Mouse (Mus musculus): ENCODE measurements around the gene Pex6.

Gene Pex6

DNA sequence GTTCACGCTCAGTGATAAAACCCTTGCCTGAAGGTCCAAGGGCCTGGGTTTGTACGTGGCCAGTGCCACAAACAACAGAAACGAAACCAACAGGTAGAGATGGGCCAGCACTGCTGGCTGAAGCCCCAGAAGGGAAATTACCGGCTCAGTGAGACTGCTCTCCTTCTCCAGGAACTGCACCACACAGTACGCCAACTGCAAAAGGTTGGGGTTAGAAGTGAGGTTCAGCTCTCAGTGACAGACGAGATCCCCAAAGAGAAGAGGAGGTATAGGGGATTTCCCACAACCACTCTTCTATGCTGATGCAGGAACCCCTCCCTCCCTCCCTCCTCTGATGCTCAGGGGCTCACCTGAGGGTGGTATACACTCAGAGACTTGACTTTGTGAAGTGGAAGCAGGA is 25.4 kb upstream of the Pex6 start:
- no peak for TF ChIP-seq GATA4 (IDR thresholded peaks at IDR 0.05; ENCODE audit: insufficient replicate concordance, low read length)

DNA sequence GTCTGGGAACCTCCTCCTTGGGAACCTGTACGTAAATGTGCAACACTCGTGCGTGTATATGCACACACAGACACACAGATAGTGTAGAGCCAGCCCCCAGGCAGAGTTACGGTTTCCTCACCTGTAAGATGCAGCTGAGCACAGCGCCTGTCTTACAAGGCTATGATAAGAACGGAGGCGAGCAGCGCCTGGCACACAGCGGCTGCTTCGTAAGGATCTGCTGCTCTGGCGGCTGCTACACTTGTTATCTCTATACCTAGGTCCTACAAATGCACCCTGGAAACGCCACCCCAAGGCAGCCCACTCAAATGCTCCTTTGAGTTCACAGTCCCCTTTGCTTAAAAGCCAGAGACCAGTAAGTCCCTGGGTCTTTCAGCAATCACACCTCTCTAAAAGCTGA is 20.6 kb upstream of the Pex6 start:
- TF ChIP-seq GATA4 (IDR thresholded peaks at IDR 0.05; ENCODE audit: insufficient replicate concordance, low read length): no peak

DNA sequence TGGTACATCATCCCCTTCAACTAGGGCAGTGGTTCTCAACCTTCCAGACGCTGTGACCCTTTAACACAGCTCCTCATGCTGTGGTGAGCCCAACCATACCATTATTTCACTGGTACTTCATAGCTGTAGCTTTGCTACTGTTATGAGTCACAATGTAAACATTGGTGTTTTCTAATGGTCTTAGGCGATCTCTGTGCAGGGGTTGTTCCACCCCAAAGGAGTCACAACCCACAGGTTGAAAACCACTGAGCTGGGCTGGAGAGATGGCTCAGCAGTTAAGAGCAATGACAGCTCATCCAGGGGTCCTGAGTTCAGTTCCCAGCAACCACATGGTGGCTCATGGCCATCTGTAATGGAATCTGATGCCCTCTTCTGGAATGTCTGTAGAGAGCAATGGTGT is 19.9 kb upstream of the Pex6 start:
- TF ChIP-seq GATA4 (IDR thresholded peaks at IDR 0.05; ENCODE audit: insufficient replicate concordance, low read length): no peak

DNA sequence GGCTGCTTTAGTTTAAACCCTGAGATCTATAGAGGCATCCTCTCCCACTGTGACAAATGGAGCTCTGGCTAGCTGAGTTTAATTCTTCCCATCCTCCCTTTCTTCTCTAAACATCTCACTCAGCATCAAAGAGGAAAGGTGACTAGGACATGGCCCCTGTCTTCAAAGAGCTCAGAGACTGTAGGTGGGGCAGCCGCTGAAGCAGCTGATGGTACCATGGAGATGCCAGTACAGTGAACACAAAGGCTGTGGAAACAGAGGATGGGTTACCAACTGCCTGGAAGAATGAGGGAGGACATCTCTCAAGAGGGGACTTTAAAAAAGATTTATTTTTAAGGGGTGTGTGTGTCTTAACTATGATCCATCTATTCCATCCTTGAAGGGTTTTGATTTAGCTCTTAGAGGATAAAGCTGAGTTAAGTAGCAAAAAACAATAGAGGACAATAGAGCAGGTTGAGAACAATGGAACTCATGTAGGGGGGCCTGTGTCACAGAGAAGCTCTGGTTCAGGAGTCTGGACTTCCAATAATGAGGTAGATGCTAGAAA is 16.7 kb upstream of the Pex6 start:
- TF ChIP-seq GATA4 (IDR thresholded peaks at IDR 0.05; ENCODE audit: insufficient replicate concordance, low read length): no peak

DNA sequence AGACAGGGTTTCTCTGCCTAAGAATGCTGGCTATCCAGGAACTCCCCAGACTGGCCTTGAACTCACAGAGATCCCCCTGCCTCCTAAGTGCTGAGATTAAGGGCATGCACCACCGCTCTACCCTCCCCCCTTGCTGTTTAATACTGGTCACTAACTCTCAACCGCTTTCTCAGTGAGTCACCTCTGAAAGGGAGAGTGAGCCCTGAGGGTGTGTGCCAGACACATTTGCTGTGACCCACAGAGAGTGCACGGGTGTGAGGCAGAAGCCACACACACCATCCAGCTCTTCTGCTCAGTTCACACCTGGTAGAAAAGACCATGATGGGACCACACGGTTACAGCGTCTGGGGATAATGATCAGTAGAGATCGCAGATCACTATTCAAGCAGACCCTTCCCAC is 12.7 kb upstream of the Pex6 start:
- TF ChIP-seq GATA4 (IDR thresholded peaks at IDR 0.05; ENCODE audit: insufficient replicate concordance, low read length): no peak

DNA sequence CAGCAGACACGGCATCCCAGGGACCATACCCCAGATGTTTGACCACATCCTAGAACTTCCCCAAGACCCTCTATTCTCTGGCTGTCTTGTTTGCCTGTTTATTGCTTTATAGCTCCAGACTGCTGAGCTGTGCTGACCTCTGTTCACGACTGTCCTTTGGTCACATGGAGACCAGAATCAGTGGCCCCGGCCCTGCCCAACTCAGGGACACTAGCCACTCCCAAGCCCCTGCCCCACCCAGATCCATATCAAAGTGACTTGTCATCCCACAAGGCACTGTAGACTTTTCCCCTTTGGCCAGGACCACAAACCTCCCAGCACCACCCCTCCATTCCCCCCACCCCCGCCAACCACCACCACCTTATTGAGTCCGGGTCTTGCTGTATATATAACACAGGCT is 12.0 kb upstream of the Pex6 start:
- no peak for TF ChIP-seq GATA4 (IDR thresholded peaks at IDR 0.05; ENCODE audit: insufficient replicate concordance, low read length)

DNA sequence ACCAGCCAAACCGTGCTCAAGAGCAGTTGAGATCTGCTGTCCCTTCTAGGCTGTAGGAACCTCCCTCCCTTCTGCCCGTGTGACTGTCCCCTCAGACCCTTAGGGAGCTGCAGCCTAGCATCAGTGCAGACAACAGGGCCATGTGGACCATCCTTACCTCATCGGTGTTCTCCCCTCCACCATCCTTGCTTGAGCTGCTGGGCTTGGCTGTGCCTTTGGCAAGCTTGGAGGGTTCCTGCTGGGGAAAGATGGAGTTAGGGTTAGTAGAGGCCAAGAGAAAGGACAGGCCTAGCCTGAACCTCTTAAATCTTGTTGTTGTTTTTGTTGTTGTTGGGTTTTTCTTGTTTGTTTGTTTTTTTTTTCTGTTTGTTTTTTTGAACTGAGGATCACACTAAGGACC is 11.4 kb upstream of the Pex6 start:
- no peak for TF ChIP-seq GATA4 (IDR thresholded peaks at IDR 0.05; ENCODE audit: insufficient replicate concordance, low read length)

DNA sequence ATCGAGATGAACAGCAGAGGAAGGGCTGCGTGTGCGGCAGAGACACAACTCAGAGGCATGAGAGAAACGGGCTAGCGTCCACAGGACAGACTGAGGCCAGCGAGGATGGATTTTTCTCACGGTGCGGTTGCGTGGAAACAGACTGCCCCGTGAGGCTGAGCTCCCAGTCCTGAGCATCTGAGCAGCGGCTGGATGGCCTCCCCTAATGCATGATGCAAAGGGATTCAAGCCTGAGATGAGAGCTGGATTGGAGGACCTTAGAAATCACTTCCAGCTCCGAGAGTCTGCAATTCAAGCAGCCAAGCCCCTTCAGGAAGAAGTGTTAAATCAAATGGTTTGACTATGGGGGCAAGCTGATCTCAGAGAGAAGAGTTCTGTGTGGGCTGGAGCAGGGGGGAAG is 9.8 kb upstream of the Pex6 start:
- TF ChIP-seq GATA4 (IDR thresholded peaks at IDR 0.05; ENCODE audit: insufficient replicate concordance, low read length): no peak

DNA sequence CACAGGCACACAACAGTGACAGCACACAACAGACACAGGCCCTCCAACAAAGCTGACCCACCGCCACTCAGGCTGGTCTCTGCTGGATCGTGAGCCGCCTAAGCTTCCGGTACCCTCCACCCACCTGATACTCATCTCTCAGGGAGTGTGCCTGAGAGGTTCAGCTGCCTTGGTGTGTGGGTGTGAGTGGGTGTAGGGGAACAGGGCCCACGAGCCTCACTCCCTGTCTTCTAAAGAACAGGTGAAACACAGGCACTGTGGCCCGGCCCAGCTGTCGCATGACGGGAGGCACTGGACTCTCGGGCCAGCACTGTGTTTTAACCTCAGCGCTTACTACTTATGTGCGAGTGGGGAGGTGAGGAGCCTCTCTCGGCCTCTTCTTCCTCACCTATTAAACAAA is 9.2 kb upstream of the Pex6 start:
- no peak for TF ChIP-seq GATA4 (IDR thresholded peaks at IDR 0.05; ENCODE audit: insufficient replicate concordance, low read length)

DNA sequence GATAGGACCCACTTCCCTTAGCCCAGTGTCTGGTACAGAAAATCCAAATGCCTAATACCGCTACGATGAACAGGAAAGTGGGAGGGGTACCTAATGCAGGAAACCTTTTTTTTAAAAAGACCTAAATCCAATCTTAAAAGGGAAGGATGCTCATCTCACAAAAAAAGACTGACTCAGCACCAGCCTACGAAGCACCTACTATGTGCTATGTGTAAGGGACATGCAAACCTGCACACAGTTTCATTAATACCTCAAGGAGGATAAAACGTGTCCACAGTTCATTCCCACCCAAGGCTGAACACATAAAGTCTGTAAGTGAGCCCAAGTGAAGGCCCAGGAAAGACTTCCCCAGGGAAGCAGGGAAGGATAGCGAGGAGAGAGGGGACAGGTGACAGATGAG is 8.8 kb upstream of the Pex6 start:
- no peak for TF ChIP-seq GATA4 (IDR thresholded peaks at IDR 0.05; ENCODE audit: insufficient replicate concordance, low read length)

DNA sequence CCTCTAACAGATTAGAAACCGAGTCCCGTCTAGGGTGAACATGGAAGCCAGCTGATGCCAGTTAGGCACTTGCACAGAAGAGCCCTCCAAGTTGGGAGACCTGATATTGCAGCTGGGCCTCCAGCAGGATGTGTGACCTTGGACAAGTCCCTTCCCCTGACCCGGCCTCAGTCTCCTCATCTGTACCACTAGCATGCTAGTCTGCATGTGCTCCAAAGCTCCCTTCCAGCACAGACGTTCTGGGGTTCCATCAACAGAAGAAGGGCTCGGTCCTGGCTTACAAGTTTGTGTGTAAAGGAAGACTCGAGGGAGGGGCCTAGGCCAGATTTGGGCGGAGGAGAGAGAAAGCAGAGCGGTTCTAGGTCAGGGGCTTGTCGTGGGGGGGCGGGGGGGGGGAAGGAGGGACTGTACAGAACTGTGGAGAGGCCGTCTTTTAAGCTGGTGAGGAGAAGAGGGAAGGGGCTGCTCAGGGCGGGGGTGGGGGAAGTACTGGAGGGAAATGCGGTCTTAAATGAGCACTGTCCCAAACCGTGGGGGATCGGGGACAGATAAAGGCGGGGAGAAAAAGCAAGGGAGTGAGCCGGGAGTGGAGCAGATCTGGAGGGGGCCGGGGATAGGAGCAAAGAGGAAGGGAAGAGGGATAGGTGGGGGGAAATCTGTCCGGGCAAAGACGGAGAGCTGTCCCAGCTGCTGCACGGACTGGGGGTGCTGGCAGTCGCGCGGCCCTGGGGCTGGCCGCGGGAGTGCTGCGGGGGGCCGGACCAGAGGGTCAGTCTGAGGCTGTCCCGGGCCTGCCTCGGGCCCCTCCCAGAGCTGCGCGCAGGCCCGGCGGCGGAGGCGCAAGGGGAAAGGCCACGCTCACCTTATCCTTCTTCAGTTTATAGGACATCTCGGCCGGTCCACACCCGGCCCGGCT is 7.0 kb upstream of the Pex6 start:
- no peak for TF ChIP-seq GATA4 (IDR thresholded peaks at IDR 0.05; ENCODE audit: insufficient replicate concordance, low read length)

DNA sequence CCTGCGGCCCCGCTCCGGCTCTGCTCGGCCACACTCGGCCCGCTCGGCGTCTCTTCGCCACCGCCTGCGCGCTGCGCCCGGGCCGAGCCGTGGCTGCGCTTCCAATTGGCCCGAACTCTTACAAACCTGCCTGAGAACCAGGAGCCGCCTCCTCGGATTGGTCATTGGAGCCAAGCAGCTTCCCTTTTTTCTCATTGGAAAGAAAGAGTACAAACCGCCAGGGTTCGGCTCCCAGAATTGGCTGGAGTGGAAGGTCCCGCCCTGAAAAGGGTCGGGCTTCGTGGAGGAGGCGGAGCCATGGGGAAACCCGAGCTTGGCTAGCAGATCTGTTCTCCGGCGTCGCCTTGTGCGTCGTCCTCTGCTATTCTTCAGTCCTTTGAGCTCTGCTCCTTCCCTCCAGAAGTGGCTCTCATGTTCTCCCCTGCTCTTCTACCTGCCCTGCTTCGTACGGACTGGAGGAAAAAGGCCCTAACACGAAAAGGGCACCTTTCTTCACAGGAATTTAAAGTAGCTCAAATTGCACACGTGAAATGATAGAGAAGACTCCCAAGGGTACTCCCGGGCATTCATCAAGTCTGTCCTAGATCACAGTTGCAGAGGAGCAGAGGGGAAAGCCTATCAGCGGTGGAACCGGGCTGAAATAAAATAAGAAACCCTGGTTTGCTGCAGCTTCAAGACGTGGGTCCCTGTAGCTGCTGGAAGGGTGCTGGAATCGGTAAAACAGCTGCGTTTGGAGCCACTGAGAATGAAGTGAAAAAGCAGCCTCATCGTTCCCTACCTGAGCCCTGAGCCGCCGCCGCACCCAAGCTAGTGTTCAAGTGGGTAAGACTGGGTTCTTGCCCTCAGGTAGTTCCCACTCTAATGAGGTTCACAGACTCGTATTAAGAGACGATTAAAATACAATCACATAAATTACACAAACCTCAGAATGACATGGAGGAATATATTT is 6.1 kb upstream of the Pex6 start, which contains the start of gene Ppp2r5d:
Ppp2r5d (minus strand) TSS at position 225 of the 949 bp plus-strand sequence.
- TF ChIP-seq GATA4 (IDR thresholded peaks at IDR 0.05; ENCODE audit: insufficient replicate concordance, low read length): no peak

DNA sequence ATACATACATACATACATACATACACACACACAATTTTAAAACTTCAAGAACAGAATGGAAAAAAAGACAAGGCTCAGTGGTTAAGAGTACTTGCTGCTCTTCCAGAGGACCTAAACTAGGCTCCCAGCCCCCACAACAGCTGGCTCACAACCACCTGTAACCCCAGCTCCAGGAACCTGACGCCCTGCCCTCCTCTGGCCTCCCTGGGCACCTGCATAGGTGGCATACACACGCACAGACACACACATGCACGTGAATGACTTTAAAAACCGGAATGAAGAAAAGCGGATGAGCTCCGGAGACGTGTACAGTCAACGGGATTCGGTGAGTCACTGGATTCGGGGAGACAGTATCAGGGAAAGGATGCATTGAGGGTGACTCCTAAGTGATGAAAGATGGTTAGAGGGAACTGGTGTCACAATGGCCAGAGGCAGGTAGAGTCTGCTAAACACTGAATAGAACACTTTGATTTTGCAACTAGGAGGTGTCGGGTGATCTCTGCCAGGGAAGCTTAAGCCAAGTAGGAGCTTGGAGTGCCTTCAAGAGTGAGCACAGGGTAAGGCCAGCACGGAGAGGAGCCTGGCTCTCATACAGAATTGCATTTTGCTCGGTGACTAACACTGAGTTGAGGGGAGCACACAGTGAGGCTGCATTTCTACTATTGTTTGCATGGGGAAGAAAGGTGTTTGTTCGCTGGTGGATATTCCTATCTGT is 4.7 kb upstream of the Pex6 start:
- TF ChIP-seq GATA4 (IDR thresholded peaks at IDR 0.05; ENCODE audit: insufficient replicate concordance, low read length): no peak

DNA sequence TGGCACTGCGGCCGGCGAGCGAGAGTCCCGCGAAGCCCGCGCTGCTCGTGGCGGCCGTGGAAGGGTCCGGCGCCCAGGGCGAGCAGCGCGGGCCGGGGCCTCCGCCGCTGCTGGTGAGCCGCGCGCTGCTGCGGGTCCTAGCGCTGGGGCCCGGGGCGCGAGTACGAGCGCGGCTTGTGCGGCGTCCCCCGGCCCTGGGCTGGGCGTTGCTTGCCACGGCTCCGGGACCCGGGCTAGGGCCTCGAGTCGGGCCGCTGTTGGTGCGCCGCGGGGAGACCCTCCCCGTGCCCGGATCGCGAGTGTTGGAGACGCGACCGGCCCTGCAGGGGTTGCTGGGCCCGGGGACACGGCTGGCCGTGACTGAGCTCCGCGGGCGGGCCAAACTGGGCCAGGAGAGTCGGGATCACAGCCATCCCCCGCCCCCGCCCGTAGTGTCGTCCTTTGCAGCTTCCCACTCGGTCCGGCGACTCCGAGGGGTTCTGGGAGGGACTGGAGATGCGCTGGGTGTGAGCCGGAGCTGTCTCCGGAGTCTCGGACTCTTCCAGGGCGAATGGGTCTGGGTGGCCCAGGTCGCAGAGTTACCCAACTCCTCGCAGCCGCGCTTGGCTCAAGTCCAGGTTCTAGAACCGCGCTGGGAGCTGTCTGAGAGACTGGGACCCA is 479 bp downstream of the Pex6 start:
- TF ChIP-seq GATA4 (IDR thresholded peaks at IDR 0.05; ENCODE audit: insufficient replicate concordance, low read length): no peak

All from liver, adult (tissue).